Mouse (Mus musculus) liver, postnatal 0 days (tissue): ENCODE results near the gene Ankrd52. TPM values are rescaled to one million over a fixed set of nuclear protein-coding genes. Genes with fewer than 3 reads are reported as not detected.

Experiments
- ATAC-seq: fragments of 200-750 bp; cut with Nextera tagmentation; 2 replicates; pipeline ENCODE4 v1.8.0; 2017; ENCODE audit warnings: mild to moderate bottlenecking, moderate library complexity
- DNase-seq: peaks from one replicate; pipeline ENCODE4 v3.0.0-alpha.2; 2016
- H3K27ac ChIP-seq: fragments of 300-500 bp; sonication (generic); 2 replicates; pipeline ENCODE4 v1.5.1; 2014; ENCODE audit warnings: antibody characterized with exemption, moderate library complexity, mild to moderate bottlenecking, low read depth
- H3K27me3 ChIP-seq: fragments of 300-500 bp; sonication (generic); 2 replicates; pipeline ENCODE4 v1.6.1; 2014; ENCODE audit warnings: low read length, control low read depth, mixed read lengths; ENCODE audit not compliant: insufficient read depth
- H3K36me3 ChIP-seq: fragments of 300-500 bp; sonication (generic); replicated peaks from 2 replicates; pipeline ENCODE4 v1.6.1; 2014; ENCODE audit warnings: mild to moderate bottlenecking, control low read depth, low read length, moderate library complexity, mixed read lengths; ENCODE audit not compliant: insufficient read depth
- H3K4me1 ChIP-seq: fragments of 300-500 bp; sonication (generic); 2 replicates; pipeline ENCODE4 v1.6.1; 2014; ENCODE audit warnings: antibody characterized with exemption, mild to moderate bottlenecking, control low read depth; ENCODE audit not compliant: insufficient read depth
- H3K4me2 ChIP-seq: fragments of 300-500 bp; sonication (generic); 2 replicates; pipeline ENCODE4 v1.6.1; 2014; ENCODE audit warnings: low read depth, mild to moderate bottlenecking, low read length, moderate library complexity, mixed read lengths
- H3K4me3 ChIP-seq: fragments of 300-500 bp; sonication (generic); 2 replicates; pipeline ENCODE4 v1.5.1; 2014; ENCODE audit warnings: low read depth, low read length
- H3K9ac ChIP-seq: fragments of 300-500 bp; sonication (generic); replicated peaks from 2 replicates; pipeline ENCODE4 v1.6.1; 2014; ENCODE audit warnings: mild to moderate bottlenecking, moderate library complexity
- H3K9me3 ChIP-seq: fragments of 300-500 bp; sonication (generic); 2 replicates; pipeline ENCODE4 v1.6.1; 2016; ENCODE audit warnings: mild to moderate bottlenecking, control low read depth, low read length, mixed read lengths
- CTCF ChIP-seq: sonication (generic); IDR thresholded peaks from 2 replicates; pipeline ENCODE4 v1.5.1; 2016; ENCODE audit warnings: antibody characterized with exemption, low read depth
- EP300 ChIP-seq: IDR thresholded peaks from 2 replicates; pipeline ENCODE4 v1.6.1; 2016; ENCODE audit warnings: antibody characterized with exemption, low read depth, mild to moderate bottlenecking
- WGBS: fragments of 180-500 bp; shearing (Covaris S2); extraction: QIAGEN DNeasy Blood & Tissue Kit; methylation state at CpG from one replicate; pipeline ENCODE4 v1.1.7; 2014; ENCODE audit not compliant: insufficient replicate concordance; 5-methylcytosine and 5-hydroxymethylcytosine counted together
- polyA plus RNA-seq: library from polyadenylated mRNA; unstranded; fragments of >200 nt; fragmentation: Nextera tagmentation; extraction: Ambion mirVana; gene quantifications from 2 replicates; pipeline ENCODE4 v1.2.1, GENCODE M21; 2015

The Ankrd52 gene
- polyA plus RNA-seq, 1 experiment from 2014 or later = 2.7 TPM

- Histone ChIP-seq H3K4me2 (no peak overlapping the region), H3K36me3 (peaks cover 14% of the 10 kb centered on the region), H3K27me3 (no peaks in the 10 kb centered on the region), H3K4me3 (no peak overlapping the region), H3K27ac (peak overlapping the region; percentile 49), H3K4me1 (no peaks in the 10 kb centered on the region), H3K9me3 (no peaks in the 10 kb centered on the region), H3K9ac (no peak overlapping the region)
- DNase-seq (no peak), ATAC-seq (peak; percentile 38; the same call in 1 of the 2 replicates)
- 13% methylated on average over 7 of the region's 7 CpGs for WGBS
- no peak for TF ChIP-seq EP300
- no peak for TF ChIP-seq CTCF
Measured at GRCm38 (mm10) chr10:128424604-128425003, 47.7 kb downstream of the Ankrd52 start.

- ATAC-seq (no peak), DNase-seq (no peak)
- Histone ChIP-seq H3K27ac (peak overlapping the region; percentile 49; the same call in 1 of the 2 replicates), H3K4me2 (no peak overlapping the region), H3K36me3 (peaks cover 15% of the 10 kb centered on the region), H3K4me3 (no peak overlapping the region), H3K27me3 (no peaks in the 10 kb centered on the region), H3K9me3 (no peaks in the 10 kb centered on the region), H3K9ac (no peak overlapping the region), H3K4me1 (no peaks in the 10 kb centered on the region)
- whole genome bisulfite sequencing = 73% methylated on average over 3 of the region's 3 CpGs
- TF ChIP-seq EP300 (no peak), CTCF (no peak)
Measured at GRCm38 (mm10) chr10:128425260-128425659, 48.3 kb downstream of the Ankrd52 start.

- WGBS = 85% methylated on average over 5 of the region's 5 CpGs
- no peak for TF ChIP-seq CTCF
- TF ChIP-seq EP300 = no peak
Measured at GRCm38 (mm10) chr10:128429052-128429451, 52.1 kb downstream of the Ankrd52 start.

GRCm38 (mm10) chr10:128429454-128429853, 52.5 kb downstream of the Ankrd52 start:
- Histone ChIP-seq H3K4me3 (no peak overlapping the region), H3K9me3 (no peaks in the 10 kb centered on the region), H3K27ac (no peak overlapping the region), H3K4me1 (no peaks in the 10 kb centered on the region), H3K27me3 (no peaks in the 10 kb centered on the region), H3K9ac (no peak overlapping the region), H3K36me3 (peaks cover 11% of the 10 kb centered on the region), H3K4me2 (no peak overlapping the region)
- WGBS = 87% methylated on average over 4 of the region's 4 CpGs
- no peak for ATAC-seq
- TF ChIP-seq CTCF (no peak), EP300 (no peak)
- no peak for DNase-seq

More at GRCm38 (mm10) chr10:128429052-128429451, 52.1 kb downstream of the Ankrd52 start:
- Histone ChIP-seq H3K27me3 (no peaks in the 10 kb centered on the region), H3K4me3 (no peak overlapping the region), H3K36me3 (peaks cover 11% of the 10 kb centered on the region), H3K4me1 (no peaks in the 10 kb centered on the region), H3K4me2 (no peak overlapping the region), H3K27ac (no peak overlapping the region), H3K9me3 (no peaks in the 10 kb centered on the region), H3K9ac (no peak overlapping the region)
- ATAC-seq (no peak), DNase-seq (no peak)

DNA sequence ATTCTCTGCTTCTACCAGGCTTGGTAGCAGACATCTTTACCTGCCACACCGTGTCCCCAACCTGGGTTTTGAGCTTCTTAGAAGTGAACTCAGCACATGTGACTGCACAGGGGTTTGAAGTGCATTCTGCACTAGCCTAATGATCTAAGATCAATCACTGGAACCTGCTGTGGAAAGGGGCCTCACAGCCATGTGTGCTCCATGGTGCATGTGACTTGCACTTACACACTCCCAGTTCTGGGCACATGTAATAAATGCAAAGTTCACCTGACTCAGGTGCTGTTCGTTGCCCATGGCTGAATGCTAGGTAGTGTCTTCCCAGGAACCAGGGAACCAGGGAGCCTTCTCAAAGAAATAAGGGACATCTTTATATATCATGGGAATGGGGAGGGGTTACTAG, 56.5 kb downstream of the Ankrd52 start:
- H3K4me1 ChIP-seq = no peaks in the 10 kb centered on the region
- peaks cover 36% of the 10 kb centered on the region for H3K36me3 ChIP-seq
- no peak overlapping the region for H3K9ac ChIP-seq
- no peak overlapping the region for H3K4me2 ChIP-seq
- H3K4me3 ChIP-seq = no peak overlapping the region
- H3K27ac ChIP-seq = no peak overlapping the region
- H3K9me3 ChIP-seq = no peaks in the 10 kb centered on the region
- DNase-seq = no peak
- TF ChIP-seq EP300 (no peak), CTCF (no peak)
- no peak for ATAC-seq
- 78% methylated on average over 2 of the region's 2 CpGs for WGBS
- H3K27me3 ChIP-seq = no peaks in the 10 kb centered on the region

DNA sequence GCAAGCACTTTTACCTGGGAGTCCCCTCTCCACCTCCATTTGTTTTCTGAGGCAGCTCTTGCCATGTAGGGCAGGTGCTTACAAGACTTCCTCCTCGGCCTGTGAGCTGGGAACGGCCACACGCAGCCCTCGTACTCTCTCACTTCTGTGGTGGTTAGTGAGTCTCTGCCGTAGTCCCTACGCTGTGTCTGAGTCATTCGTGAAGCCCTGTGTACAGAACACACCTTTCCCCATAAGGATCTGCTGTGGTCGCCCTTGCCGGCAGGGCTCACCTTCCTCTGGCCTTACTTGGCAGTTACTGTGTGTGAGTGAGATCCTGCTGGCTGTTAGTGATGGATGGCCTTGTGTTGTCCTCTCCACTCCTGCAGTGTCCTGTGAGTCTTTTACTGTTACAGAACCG, 57.8 kb downstream of the Ankrd52 start:
- TF ChIP-seq EP300 (no peak), CTCF (no peak)
- no peaks in the 10 kb centered on the region for H3K27me3 ChIP-seq
- H3K4me2 ChIP-seq = no peak overlapping the region
- H3K9me3 ChIP-seq = no peaks in the 10 kb centered on the region
- H3K36me3 ChIP-seq = peaks cover 36% of the 10 kb centered on the region
- H3K4me3 ChIP-seq = no peak overlapping the region
- H3K4me1 ChIP-seq = peaks cover 4% of the 10 kb centered on the region; the same call in 1 of the 2 replicates
- WGBS = 69% methylated on average over 10 of the region's 10 CpGs
- peak overlapping the region; percentile 58 for H3K27ac ChIP-seq
- ATAC-seq (no peak; the same call in 1 of the 2 replicates), DNase-seq (no peak)
- no peak overlapping the region for H3K9ac ChIP-seq
